Mouse (Mus musculus): Measurements from ENCODE around the gene Cirbp.

Gene Cirbp

GRCm38 (mm10) chr10:80165392-80166128 lies at the start of gene Cirbp:
Gene Cirbp (plus strand): TSS chr10:80165985.
- Histone ChIP-seq H3K36me3 (ENCODE audit: control insufficient read depth, insufficient read depth, low read length, poor library complexity, severe bottlenecking) (peaks cover 4% of the 10 kb centered on the region; the same call in 1 of the 2 replicates), H3K27me3 (ENCODE audit: control insufficient read depth, insufficient read depth, low read length, poor library complexity, severe bottlenecking) (no peaks in the 10 kb centered on the region)
- DNase-seq (ENCODE audit: low read depth, low spot score) = no peak

DNA sequence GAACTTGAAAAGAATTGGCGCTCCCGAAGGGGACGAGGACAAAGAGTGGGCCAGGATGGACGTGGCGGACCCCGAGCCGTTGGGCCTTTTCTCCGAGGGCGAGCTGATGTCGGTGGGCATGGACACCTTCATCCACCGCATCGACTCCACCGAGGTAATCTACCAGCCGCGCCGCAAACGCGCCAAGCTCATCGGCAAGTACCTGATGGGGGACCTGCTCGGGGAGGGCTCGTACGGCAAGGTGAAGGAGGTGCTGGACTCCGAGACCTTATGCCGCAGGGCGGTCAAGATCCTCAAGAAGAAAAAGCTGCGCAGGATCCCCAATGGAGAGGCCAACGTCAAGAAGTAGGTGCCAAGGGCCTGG lies 49.2 kb upstream of the Cirbp start:
- Histone ChIP-seq H3K36me3 (ENCODE audit: control insufficient read depth, insufficient read depth, low read length, poor library complexity, severe bottlenecking) (peaks cover 2% of the 10 kb centered on the region), H3K27me3 (ENCODE audit: control insufficient read depth, insufficient read depth, low read length, poor library complexity, severe bottlenecking) (no peaks in the 10 kb centered on the region)
- no peak for DNase-seq (ENCODE audit: low read depth, low spot score)

DNA sequence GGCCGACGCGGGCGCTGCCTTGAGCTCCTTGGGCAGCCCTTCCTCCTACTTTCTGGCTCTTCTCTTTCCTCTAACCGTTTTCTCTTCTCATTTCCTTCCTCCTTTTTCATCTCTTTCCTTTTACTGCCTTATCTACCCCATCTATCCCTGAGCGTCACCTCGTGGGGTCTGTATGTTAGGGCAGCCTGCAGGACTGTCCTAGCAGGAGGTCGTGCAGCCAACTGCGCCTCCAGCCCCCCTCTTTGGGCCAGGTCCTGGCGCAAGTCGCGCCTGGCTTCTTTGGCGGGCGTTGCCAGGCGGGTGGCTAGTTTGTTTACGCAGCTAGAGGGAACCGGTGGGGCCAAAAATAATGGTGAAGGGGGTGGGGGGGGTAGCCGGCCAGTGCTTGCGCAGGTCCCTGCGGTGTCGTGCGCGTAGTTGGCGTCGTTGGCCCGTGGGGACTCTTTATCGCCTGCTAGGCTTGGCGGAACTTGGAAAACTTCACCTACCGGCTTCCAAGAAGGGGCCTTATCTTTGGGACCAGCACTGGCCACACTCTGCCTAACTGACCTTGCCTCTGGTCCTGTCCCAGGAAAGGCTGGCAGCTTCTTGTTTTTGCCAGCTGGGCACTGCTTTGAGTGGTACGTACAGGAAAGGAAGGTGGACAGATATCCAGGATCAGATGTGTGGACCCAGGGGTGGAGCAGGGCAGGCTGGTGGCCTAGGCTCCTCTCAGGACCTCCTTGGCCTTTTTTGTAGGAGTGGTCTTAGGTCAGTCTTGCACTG lies 48.7 kb upstream of the Cirbp start:
- peak; percentile 53 for DNase-seq (ENCODE audit: low read depth, low spot score)
- H3K36me3 ChIP-seq (ENCODE audit: control insufficient read depth, insufficient read depth, low read length, poor library complexity, severe bottlenecking) = peaks cover 2% of the 10 kb centered on the region
- H3K27me3 ChIP-seq (ENCODE audit: control insufficient read depth, insufficient read depth, low read length, poor library complexity, severe bottlenecking) = no peaks in the 10 kb centered on the region

DNA sequence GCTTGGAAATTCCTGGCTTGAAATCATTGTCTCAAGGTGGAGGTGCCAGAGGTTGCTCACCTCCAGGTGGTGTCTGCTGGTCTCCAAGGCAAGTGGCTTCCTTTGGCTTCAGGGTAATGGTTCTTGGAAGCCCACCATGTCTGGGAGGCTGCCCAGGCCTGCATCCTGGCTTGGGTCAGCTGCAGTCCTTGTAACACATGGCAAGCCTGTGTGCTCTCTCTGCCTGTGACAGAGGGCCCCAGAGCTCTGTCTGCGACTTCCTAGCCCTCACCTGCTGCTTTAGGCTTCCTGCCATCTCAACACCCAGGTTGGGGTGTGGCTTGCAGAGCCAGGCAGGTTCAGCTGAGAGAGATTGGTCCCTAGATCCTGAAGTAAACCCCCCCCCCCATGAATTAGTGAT lies 48.0 kb upstream of the Cirbp start:
- no peak for DNase-seq (ENCODE audit: low read depth, low spot score)
- H3K36me3 ChIP-seq (ENCODE audit: control insufficient read depth, insufficient read depth, low read length, poor library complexity, severe bottlenecking) = peaks cover 2% of the 10 kb centered on the region
- H3K27me3 ChIP-seq (ENCODE audit: control insufficient read depth, insufficient read depth, low read length, poor library complexity, severe bottlenecking) = no peaks in the 10 kb centered on the region

GRCm38 (mm10) chr10:80118552-80118951 lies 47.2 kb upstream of the Cirbp start:
- Histone ChIP-seq H3K27me3 (ENCODE audit: control insufficient read depth, insufficient read depth, low read length, poor library complexity, severe bottlenecking) (no peaks in the 10 kb centered on the region), H3K36me3 (ENCODE audit: control insufficient read depth, insufficient read depth, low read length, poor library complexity, severe bottlenecking) (peaks cover 2% of the 10 kb centered on the region)
- no peak for DNase-seq (ENCODE audit: low read depth, low spot score)

DNA sequence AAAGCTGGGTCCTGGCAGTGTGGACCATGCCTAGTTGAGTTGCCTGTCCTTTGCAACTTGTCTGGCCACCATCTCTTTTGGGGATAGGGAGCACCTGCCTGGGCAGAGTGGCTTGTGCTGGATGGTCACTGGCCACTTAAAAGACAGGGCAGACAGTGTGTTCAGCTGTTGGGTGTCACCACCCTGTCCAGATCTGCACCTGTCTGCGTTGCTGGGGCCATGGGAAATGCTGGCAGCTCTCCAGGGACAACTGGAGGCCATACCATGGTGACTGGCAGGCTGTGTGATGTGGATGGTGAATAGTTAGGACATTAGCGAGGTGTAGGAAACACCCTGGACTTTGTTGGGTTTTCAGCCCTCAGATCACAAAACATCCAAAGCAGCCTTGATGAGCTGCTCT lies 45.6 kb upstream of the Cirbp start:
- Histone ChIP-seq H3K36me3 (ENCODE audit: control insufficient read depth, insufficient read depth, low read length, poor library complexity, severe bottlenecking) (peaks cover 2% of the 10 kb centered on the region), H3K27me3 (ENCODE audit: control insufficient read depth, insufficient read depth, low read length, poor library complexity, severe bottlenecking) (no peaks in the 10 kb centered on the region)
- no peak for DNase-seq (ENCODE audit: low read depth, low spot score)

DNA sequence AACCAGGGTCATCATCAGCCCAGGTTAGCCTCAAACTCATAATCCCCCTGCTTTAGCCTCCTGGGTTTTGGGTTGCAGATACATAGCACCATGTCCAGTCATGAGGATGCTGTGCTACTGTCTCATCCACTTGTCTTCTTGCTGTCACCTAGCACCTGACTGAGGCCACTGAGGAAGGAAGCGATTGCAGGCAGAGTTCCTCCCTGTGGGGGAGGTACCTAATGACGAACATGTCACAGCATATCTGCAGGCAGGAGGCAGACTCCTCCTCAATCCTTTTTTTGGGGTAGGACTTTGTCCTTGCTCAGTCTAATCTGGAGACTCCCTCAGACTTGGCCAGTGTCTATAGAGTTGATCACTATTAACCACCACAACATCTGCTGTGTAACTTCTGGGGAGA lies 44.1 kb upstream of the Cirbp start:
- H3K36me3 ChIP-seq (ENCODE audit: control insufficient read depth, insufficient read depth, low read length, poor library complexity, severe bottlenecking) = peaks cover 4% of the 10 kb centered on the region
- no peak for DNase-seq (ENCODE audit: low read depth, low spot score)
- no peaks in the 10 kb centered on the region for H3K27me3 ChIP-seq (ENCODE audit: control insufficient read depth, insufficient read depth, low read length, poor library complexity, severe bottlenecking)

- no peak for DNase-seq (ENCODE audit: low read depth, low spot score)
- H3K36me3 ChIP-seq (ENCODE audit: control insufficient read depth, insufficient read depth, low read length, poor library complexity, severe bottlenecking) = peaks cover 12% of the 10 kb centered on the region
- no peaks in the 10 kb centered on the region for H3K27me3 ChIP-seq (ENCODE audit: control insufficient read depth, insufficient read depth, low read length, poor library complexity, severe bottlenecking)
Measured at GRCm38 (mm10) chr10:80123932-80124562, 41.7 kb upstream of the Cirbp start.

DNA sequence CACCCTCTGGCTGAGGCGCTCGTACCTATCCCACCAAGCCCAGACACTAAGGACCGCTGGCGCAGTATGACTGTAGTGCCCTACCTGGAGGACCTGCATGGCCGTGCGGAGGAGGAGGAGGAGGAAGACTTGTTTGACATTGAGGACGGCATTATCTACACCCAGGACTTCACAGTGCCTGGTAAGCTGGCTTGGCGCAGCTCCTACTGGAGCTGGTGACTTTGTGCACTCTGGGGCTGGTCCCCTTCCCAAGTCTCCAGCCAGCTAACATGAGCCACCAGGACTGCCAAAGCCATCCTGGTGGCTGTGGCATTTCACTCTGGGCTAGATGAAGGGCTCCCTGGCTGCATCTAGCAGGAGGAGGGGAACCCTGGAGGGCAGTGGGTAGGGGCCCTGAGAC lies 37.9 kb upstream of the Cirbp start:
- DNase-seq (ENCODE audit: low read depth, low spot score) = no peak
- peaks cover 14% of the 10 kb centered on the region for H3K36me3 ChIP-seq (ENCODE audit: control insufficient read depth, insufficient read depth, low read length, poor library complexity, severe bottlenecking)

DNA sequence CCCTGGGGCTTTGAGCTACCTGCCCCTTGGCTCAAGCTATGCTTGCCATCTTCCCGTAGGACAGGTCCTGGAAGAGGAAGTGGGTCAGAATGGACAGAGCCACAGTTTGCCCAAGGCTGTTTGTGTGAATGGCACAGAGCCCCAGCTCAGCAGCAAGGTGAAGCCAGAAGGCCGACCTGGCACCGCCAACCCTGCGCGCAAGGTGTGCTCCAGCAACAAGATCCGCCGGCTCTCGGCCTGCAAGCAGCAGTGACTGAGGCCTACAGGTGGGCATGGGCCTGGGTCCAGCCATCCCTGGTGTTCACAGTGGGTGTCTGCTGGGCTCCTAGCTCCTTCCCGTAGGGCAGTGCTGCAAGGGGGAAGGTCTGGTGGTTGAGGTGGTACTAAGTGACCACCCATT lies 35.9 kb upstream of the Cirbp start:
- no peaks in the 10 kb centered on the region for H3K27me3 ChIP-seq (ENCODE audit: control insufficient read depth, insufficient read depth, low read length, poor library complexity, severe bottlenecking)
- no peak for DNase-seq (ENCODE audit: low read depth, low spot score)

More for the DNA sequence above, 37.9 kb upstream of the Cirbp start:
- H3K27me3 ChIP-seq (ENCODE audit: control insufficient read depth, insufficient read depth, low read length, poor library complexity, severe bottlenecking) = no peaks in the 10 kb centered on the region

GRCm38 (mm10) chr10:80130403-80131031 lies 35.3 kb upstream of the Cirbp start:
- no peak for DNase-seq (ENCODE audit: low read depth, low spot score)
- Histone ChIP-seq H3K36me3 (ENCODE audit: control insufficient read depth, insufficient read depth, low read length, poor library complexity, severe bottlenecking) (peaks cover 14% of the 10 kb centered on the region), H3K27me3 (ENCODE audit: control insufficient read depth, insufficient read depth, low read length, poor library complexity, severe bottlenecking) (no peaks in the 10 kb centered on the region)

More for the DNA sequence above, 35.9 kb upstream of the Cirbp start:
- peaks cover 14% of the 10 kb centered on the region for H3K36me3 ChIP-seq (ENCODE audit: control insufficient read depth, insufficient read depth, low read length, poor library complexity, severe bottlenecking)

DNA sequence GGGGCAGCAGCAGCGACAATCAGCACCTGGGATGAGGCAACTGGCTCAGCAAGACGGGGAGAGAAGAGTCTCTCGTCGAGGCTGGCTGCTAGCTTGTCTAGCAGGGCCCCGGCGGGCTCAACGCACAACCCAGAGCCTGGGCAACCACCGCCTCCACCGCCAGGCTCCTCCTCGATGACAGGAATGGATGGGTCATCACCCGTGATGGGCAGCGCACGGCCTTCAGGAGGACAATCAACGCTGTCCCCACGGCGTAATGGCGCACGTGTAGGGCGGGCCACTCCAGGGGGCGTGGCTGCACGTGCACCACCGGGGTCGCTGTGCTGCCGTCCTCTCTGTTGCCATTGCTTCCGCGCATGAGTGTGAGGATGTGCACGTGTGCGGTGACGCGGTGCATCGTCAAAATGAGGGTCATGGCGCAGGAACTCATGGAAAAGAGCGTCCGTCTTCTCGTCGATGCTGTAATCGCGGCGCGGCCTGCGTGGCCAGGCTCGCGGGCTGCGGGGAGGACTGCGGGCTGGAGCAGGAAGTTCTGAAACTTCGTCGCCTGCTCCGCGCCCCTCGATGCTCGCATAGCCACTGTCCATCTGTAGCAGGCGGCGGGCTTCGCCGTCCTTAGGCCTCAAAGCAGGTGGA lies 34.4 kb upstream of the Cirbp start:
- DNase-seq (ENCODE audit: low read depth, low spot score) = no peak
- H3K27me3 ChIP-seq (ENCODE audit: control insufficient read depth, insufficient read depth, low read length, poor library complexity, severe bottlenecking) = no peaks in the 10 kb centered on the region
- H3K36me3 ChIP-seq (ENCODE audit: control insufficient read depth, insufficient read depth, low read length, poor library complexity, severe bottlenecking) = peaks cover 12% of the 10 kb centered on the region

DNA sequence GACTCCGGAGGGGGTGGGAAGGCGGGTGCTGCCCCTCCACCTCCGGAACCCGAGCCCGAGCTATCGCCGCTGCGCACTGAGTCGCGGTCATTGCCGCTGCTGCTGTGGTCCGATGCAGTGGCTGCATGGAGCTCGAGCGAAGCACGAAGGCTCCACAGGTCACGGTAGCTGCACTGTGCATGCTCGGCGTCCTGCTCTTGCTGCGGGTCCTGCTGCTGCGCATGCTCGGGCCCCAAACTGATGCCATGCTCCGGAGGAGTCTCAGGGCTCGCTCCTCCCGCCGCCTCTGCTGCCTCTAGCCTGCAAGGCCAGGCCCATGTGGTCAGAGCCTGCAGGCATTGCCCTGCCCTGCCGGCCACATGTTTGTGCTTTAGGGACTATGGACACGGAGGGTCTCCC lies 33.8 kb upstream of the Cirbp start:
- peaks cover 10% of the 10 kb centered on the region for H3K36me3 ChIP-seq (ENCODE audit: control insufficient read depth, insufficient read depth, low read length, poor library complexity, severe bottlenecking)
- H3K27me3 ChIP-seq (ENCODE audit: control insufficient read depth, insufficient read depth, low read length, poor library complexity, severe bottlenecking) = no peaks in the 10 kb centered on the region
- no peak for DNase-seq (ENCODE audit: low read depth, low spot score)

DNA sequence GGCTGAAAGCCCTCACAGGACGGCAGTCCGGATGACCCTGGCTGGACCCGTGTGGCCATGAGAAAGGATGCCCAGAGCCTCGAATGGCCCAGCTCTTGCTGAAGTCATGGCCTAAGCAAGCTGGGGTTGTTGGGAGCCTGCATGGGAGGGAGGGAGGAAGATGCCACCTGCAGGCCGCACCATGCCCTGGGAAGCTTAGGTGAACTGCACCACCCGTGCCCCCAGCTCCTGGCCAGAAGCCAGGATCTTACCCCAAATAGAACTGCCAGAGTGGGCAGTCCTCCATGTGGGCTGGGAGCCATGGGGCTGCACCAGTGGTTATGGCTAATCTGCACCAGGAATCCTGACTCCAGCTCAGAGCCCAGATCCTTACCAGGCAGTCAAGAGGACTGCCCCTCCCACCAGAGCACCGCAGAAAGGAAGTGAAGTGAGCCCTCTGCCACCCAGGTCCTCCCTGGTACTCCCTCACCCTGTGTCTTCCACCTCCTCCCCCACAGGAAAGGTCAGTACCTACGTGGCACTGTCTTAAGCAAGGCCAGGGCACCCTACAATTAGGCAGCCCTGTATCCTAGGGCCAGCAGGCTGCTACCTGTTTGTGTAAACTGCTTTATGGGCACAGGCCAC lies 32.4 kb upstream of the Cirbp start:
- DNase-seq (ENCODE audit: low read depth, low spot score) = peak; percentile 45
- Histone ChIP-seq H3K27me3 (ENCODE audit: control insufficient read depth, insufficient read depth, low read length, poor library complexity, severe bottlenecking) (no peaks in the 10 kb centered on the region), H3K36me3 (ENCODE audit: control insufficient read depth, insufficient read depth, low read length, poor library complexity, severe bottlenecking) (peaks cover 4% of the 10 kb centered on the region)
